Comparison of ENCODE assay signal across 9 mouse cellular contexts in the genomic region with DNA sequence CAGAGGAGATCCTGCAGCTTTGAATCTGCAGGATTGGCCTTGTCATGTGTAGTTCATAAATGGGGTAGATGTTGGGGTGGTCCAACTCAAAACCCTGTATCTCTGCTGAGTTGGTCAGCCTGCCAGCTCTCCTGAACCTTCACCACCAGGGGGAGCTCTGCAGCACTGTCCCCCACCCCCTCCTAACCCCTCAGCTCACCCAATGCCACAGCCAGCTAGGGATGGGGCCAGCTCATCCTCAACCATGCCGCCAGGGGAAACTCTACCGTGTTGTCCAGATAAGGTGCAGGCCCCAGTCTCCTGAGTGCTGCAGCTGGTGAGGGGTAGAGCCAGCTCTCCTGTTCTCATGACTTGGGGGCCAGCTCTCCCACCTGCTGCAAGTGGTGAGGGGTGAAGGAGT.
DNase-seq lines count a peak whose midpoint lies in the region; ATAC-seq and TF ChIP-seq lines count a peak whose summit lies in the region.
"Had no signal": no experiment of that assay in that cellular context is flagged by ENCODE, and none has a peak within 500 bp of the region (broad histone marks: within the 10 kb centered on the region; RNA-seq: fewer than 3 reads in every experiment).

No protein-coding gene starts in this region.

- peak; percentile 40 for ATAC-seq in activated CD4-positive, CD25-positive, alpha-beta regulatory T cell, adult 4 months
- no peak; the same call in 1 of the 2 replicates for ATAC-seq in lung, postnatal 0 days
- no peak for ATAC-seq in hindbrain, embryonic 14.5 days (ENCODE audit: low FRiP score)

- TF ChIP-seq CTCF in lung, postnatal 0 days (IDR thresholded peaks at IDR 0.05) = peak; percentile 81

- no peak overlapping the region for H3K27ac ChIP-seq in lung, postnatal 0 days (ENCODE audit: low read length)
- H3K27ac ChIP-seq in hindbrain, embryonic 14.5 days = no peak overlapping the region
- H3K27ac ChIP-seq: heart, embryonic 15.5 days had no signal

- peak; percentile 5 for DNase-seq in right cerebral cortex, adult 18-20 months
- no peak for DNase-seq in right cerebral cortex, postnatal 25 days
- DNase-seq in embryo, embryonic 11 days = peak; percentile 60
- peak; percentile 66 for DNase-seq in induced T-regulatory cell, adult 2 months (ENCODE audit: low read depth)
- DNase-seq in lung, postnatal 0 days (ENCODE audit: low spot score) = peak; percentile 33
- DNase-seq in spleen, postnatal 10 days (ENCODE audit: low spot score in 2 of 2) = peak; percentile 64 to 83
- DNase-seq in hindbrain, embryonic 14.5 days (ENCODE audit: low spot score) = no peak

- 14% methylated on average over 2 of the region's 2 CpGs for WGBS in lung, postnatal 0 days
- 38% methylated on average over 2 of the region's 2 CpGs for WGBS in hindbrain, embryonic 14.5 days

- H3K27me3 ChIP-seq in lung, postnatal 0 days (replicated peaks; ENCODE audit: insufficient read depth, low read length) = no peaks in the 10 kb centered on the region
- no peaks in the 10 kb centered on the region for H3K27me3 ChIP-seq in hindbrain, embryonic 14.5 days (ENCODE audit: control insufficient read depth, insufficient read depth, low read length)
- H3K27me3 ChIP-seq: heart, embryonic 15.5 days had no signal

- no peak overlapping the region for H3K4me2 ChIP-seq in lung, postnatal 0 days (replicated peaks; ENCODE audit: low read depth, low read length)
- no peak overlapping the region for H3K4me2 ChIP-seq in hindbrain, embryonic 14.5 days (replicated peaks)
- H3K4me2 ChIP-seq: heart, embryonic 15.5 days had no signal

- TF ChIP-seq EP300 in lung, postnatal 0 days (IDR thresholded peaks at IDR 0.05) = no peak

- H3K4me1 ChIP-seq in lung, postnatal 0 days (ENCODE audit: insufficient read depth, low read depth, low read length) = no peaks in the 10 kb centered on the region; the same call in 1 of the 2 replicates
- H3K4me1 ChIP-seq in hindbrain, embryonic 14.5 days (replicated peaks; ENCODE audit: control insufficient read depth, insufficient read depth, low read length) = no peaks in the 10 kb centered on the region
- H3K4me1 ChIP-seq: heart, embryonic 15.5 days had no signal

- no peaks in the 10 kb centered on the region for H3K9me3 ChIP-seq in lung, postnatal 0 days (ENCODE audit: low read length)
- H3K9me3 ChIP-seq in hindbrain, embryonic 14.5 days (ENCODE audit: control insufficient read depth, low read length) = no peaks in the 10 kb centered on the region
- H3K9me3 ChIP-seq: heart, embryonic 15.5 days had no signal

- H3K4me3 ChIP-seq in lung, postnatal 0 days (ENCODE audit: low read depth, low read length) = no peak overlapping the region
- no peak overlapping the region for H3K4me3 ChIP-seq in hindbrain, embryonic 14.5 days (replicated peaks; ENCODE audit: low read length)
- H3K4me3 ChIP-seq: heart, embryonic 15.5 days had no signal

- H3K36me3 ChIP-seq in lung, postnatal 0 days (ENCODE audit: insufficient read depth, low read length) = no peaks in the 10 kb centered on the region
- no peaks in the 10 kb centered on the region for H3K36me3 ChIP-seq in hindbrain, embryonic 14.5 days (replicated peaks; ENCODE audit: control insufficient read depth, insufficient read depth)
- H3K36me3 ChIP-seq: heart, embryonic 15.5 days had no signal

- no peak overlapping the region for H3K9ac ChIP-seq in lung, postnatal 0 days (replicated peaks; ENCODE audit: low read depth)
- no peak overlapping the region for H3K9ac ChIP-seq in hindbrain, embryonic 14.5 days
- H3K9ac ChIP-seq: heart, embryonic 15.5 days had no signal

Comparison
In these comparisons a context has a peak if more than half of its experiments do, and no peak if none do; other contexts are left out.
1. DNase-seq: peak in right cerebral cortex, adult 18-20 months (single experiment), embryo, embryonic 11 days (single experiment), induced T-regulatory cell, adult 2 months (single experiment), lung, postnatal 0 days (single experiment) and spleen, postnatal 10 days (2 of 2); none in right cerebral cortex, postnatal 25 days (single experiment) and hindbrain, embryonic 14.5 days (single experiment).